Mouse (Mus musculus) MEL (cell line): ENCODE data around the gene Etv4. TPM values are rescaled to one million over a fixed set of nuclear protein-coding genes. Genes with fewer than 3 reads are reported as not detected.

ENCODE experiments used
- DNase-seq: peaks from one replicate; pipeline ENCODE4 v3.0.0; 2011; ENCODE audit warnings: low read depth, low spot score
- H3K27ac ChIP-seq: 2 replicates; pipeline ENCODE4 v1.5.1; 2012; ENCODE audit warnings: low read depth, mild to moderate bottlenecking, control low read depth, low read length, moderate library complexity; ENCODE audit not compliant: control insufficient read depth
- H3K27me3 ChIP-seq, 2 experiments: fragments of 150-350 bp in 1 of 2; sonication (generic) in 1 of 2; 2 replicates each; pipeline ENCODE4 v1.6.1; 2012; ENCODE audit warnings: low read length in 2 of 2, mild to moderate bottlenecking in 2 of 2, improper control_type of control experiment in 1 of 2, moderate library complexity in 1 of 2; ENCODE audit not compliant: insufficient read depth in 2 of 2, control insufficient read depth in 1 of 2
- H3K36me3 ChIP-seq, 2 experiments: 2 replicates each; pipeline ENCODE4 v1.6.1; 2012 to 2014; ENCODE audit warnings: low read length in 2 of 2, improper control_type of control experiment in 1 of 2, inconsistent platforms in 1 of 2, mild to moderate bottlenecking in 1 of 2; ENCODE audit not compliant: insufficient read depth in 2 of 2, control insufficient read depth in 1 of 2
- H3K4me1 ChIP-seq, 2 experiments: fragments of 150-350 bp in 1 of 2; sonication (generic) in 1 of 2; 2 replicates each; pipeline ENCODE4 v1.6.1; 2012; ENCODE audit warnings: low read length in 2 of 2, improper control_type of control experiment in 1 of 2, mild to moderate bottlenecking in 1 of 2; ENCODE audit not compliant: insufficient read depth in 2 of 2, control insufficient read depth in 1 of 2
- H3K4me3 ChIP-seq, 2 experiments: fragments of 150-350 bp in 1 of 2; sonication (generic) in 1 of 2; 2 replicates each; pipeline ENCODE4 v1.5.1; 2012; ENCODE audit warnings: low read depth in 2 of 2, low read length in 2 of 2, mild to moderate bottlenecking in 2 of 2, moderate library complexity in 2 of 2, control low read depth in 1 of 2, improper control_type of control experiment in 1 of 2; ENCODE audit not compliant: control insufficient read depth in 1 of 2, insufficient read depth in 1 of 2
- H3K79me2 ChIP-seq: 2 replicates; pipeline ENCODE4 v1.6.1; 2012; ENCODE audit warnings: mild to moderate bottlenecking, low read length, moderate library complexity; ENCODE audit not compliant: control insufficient read depth, poor library complexity, insufficient read depth
- H3K9ac ChIP-seq: 2 replicates; pipeline ENCODE4 v1.6.1; 2012; ENCODE audit warnings: low read depth, mild to moderate bottlenecking, control low read depth, low read length, moderate library complexity; ENCODE audit not compliant: control insufficient read depth, poor library complexity, severe bottlenecking
- H3K9me3 ChIP-seq: fragments of 150-350 bp; sonication (generic); replicated peaks from 2 replicates; pipeline ENCODE4 v1.6.1; 2012; ENCODE audit warnings: mild to moderate bottlenecking, low read length, improper control_type of control experiment, moderate library complexity; ENCODE audit not compliant: insufficient read depth
- CHD1 ChIP-seq: IDR thresholded peaks from 2 replicates; pipeline ENCODE4 v1.6.1; 2012; ENCODE audit warnings: low read depth, mild to moderate bottlenecking, inconsistent platforms, low read length, improper control_type of control experiment
- CHD2 ChIP-seq: IDR thresholded peaks from 2 replicates; pipeline ENCODE4 v1.6.1; 2011; ENCODE audit warnings: low read length, improper control_type of control experiment
- CTCF ChIP-seq, 3 experiments: IDR thresholded peaks in 2 of 3; conservative IDR thresholded peaks in 1 of 3; 2 replicates each; pipeline ENCODE4 v1.5.1; 2011 to 2012; ENCODE audit warnings: low read length in 3 of 3, low read depth in 2 of 3, mild to moderate bottlenecking in 2 of 3, improper control_type of control experiment in 1 of 3, inconsistent platforms in 1 of 3, mixed read lengths in 1 of 3, moderate library complexity in 1 of 3; ENCODE audit not compliant: control insufficient read depth in 1 of 3, insufficient read depth in 1 of 3, poor library complexity in 1 of 3, severe bottlenecking in 1 of 3
- E2F4 ChIP-seq: IDR thresholded peaks from 2 replicates; pipeline ENCODE4 v1.6.1; 2011; ENCODE audit warnings: low read depth, low read length, improper control_type of control experiment, borderline replicate concordance
- ETS1 ChIP-seq: IDR thresholded peaks from 2 replicates; pipeline ENCODE4 v1.6.1; 2012; ENCODE audit warnings: low read depth, mild to moderate bottlenecking, inconsistent platforms, low read length, improper control_type of control experiment, moderate library complexity
- GATA1 ChIP-seq: IDR thresholded peaks from 2 replicates; pipeline ENCODE4 v1.6.1; 2011; ENCODE audit warnings: low read depth, low read length, improper control_type of control experiment
- HCFC1 ChIP-seq: IDR thresholded peaks from 2 replicates; pipeline ENCODE4 v1.6.1; 2012; ENCODE audit warnings: low read depth, mild to moderate bottlenecking, inconsistent platforms, low read length, improper control_type of control experiment, moderate library complexity
- JUND ChIP-seq: IDR thresholded peaks from 2 replicates; pipeline ENCODE4 v1.6.1; 2011; ENCODE audit warnings: low read depth, mild to moderate bottlenecking, improper control_type of control experiment, low read length
- KAT2A ChIP-seq: conservative IDR thresholded peaks from 2 replicates; pipeline ENCODE4 v1.6.1; 2012; ENCODE audit warnings: low read depth, low read length, improper control_type of control experiment, inconsistent platforms
- MAFK ChIP-seq: IDR thresholded peaks from 2 replicates; pipeline ENCODE4 v1.6.1; 2011; ENCODE audit warnings: low read depth, mild to moderate bottlenecking, low read length, improper control_type of control experiment, borderline replicate concordance
- MEF2A ChIP-seq: IDR thresholded peaks from 2 replicates; pipeline ENCODE4 v1.6.1; 2014; ENCODE audit warnings: low read depth, mild to moderate bottlenecking, inconsistent platforms, low read length, improper control_type of control experiment; ENCODE audit not compliant: poor library complexity, insufficient replicate concordance, severe bottlenecking; ENCODE audit errors: extremely low read depth
- POLR2A ChIP-seq, 2 experiments: IDR thresholded peaks; 2 replicates each; pipeline ENCODE4 v1.6.1; 2011 to 2012; ENCODE audit warnings: low read length in 2 of 2, mild to moderate bottlenecking in 2 of 2, control low read depth in 1 of 2, improper control_type of control experiment in 1 of 2, low read depth in 1 of 2, moderate library complexity in 1 of 2; ENCODE audit not compliant: control insufficient read depth in 1 of 2, insufficient read depth in 1 of 2, poor library complexity in 1 of 2
- TBP ChIP-seq: IDR thresholded peaks from 2 replicates; pipeline ENCODE4 v1.8.0; 2011; ENCODE audit warnings: low read depth, low read length, improper control_type of control experiment
- UBTF ChIP-seq: IDR thresholded peaks from 2 replicates; pipeline ENCODE4 v1.6.1; 2012; ENCODE audit warnings: low read depth, mild to moderate bottlenecking, inconsistent platforms, low read length, improper control_type of control experiment, moderate library complexity, borderline replicate concordance; ENCODE audit not compliant: insufficient read depth
- USF1 ChIP-seq: IDR thresholded peaks from 2 replicates; pipeline ENCODE4 v1.6.1; 2014; ENCODE audit warnings: low read depth, mild to moderate bottlenecking, inconsistent platforms, low read length, improper control_type of control experiment, moderate library complexity
- ZC3H11A ChIP-seq: IDR thresholded peaks from 2 replicates; pipeline ENCODE4 v1.6.1; 2012; ENCODE audit warnings: low read depth, mild to moderate bottlenecking, inconsistent platforms, low read length, improper control_type of control experiment
- ZNF384 ChIP-seq: IDR thresholded peaks from 2 replicates; pipeline ENCODE4 v1.6.1; 2012; ENCODE audit warnings: low read depth, mild to moderate bottlenecking, inconsistent platforms, low read length, improper control_type of control experiment
- polyA plus RNA-seq, 2 experiments: library from polyadenylated mRNA; stranded (reverse) in 1 of 2; unstranded in 1 of 2; fragments of >175 nt in 1 of 2; fragments of >200 nt in 1 of 2; gene quantifications; 2 replicates each; pipeline versions ENCODE4 v1.2.1 to v1.2.4; 2012; ENCODE audit warnings: low replicate concordance in 2 of 2, low read depth in 1 of 2; ENCODE audit not compliant: insufficient read length in 2 of 2, insufficient read depth in 1 of 2, missing spikeins in 1 of 2
- total RNA-seq: library from RNA; depleted of rRNA; stranded (reverse); fragments of 300-350 nt; gene quantifications from 2 replicates; pipeline ENCODE4 v1.2.3, GENCODE M21; 2012

Gene Etv4
- total and polyA plus RNA-seq, 3 experiments = 16.5 to 22.1 TPM; not detected in 1

DNA sequence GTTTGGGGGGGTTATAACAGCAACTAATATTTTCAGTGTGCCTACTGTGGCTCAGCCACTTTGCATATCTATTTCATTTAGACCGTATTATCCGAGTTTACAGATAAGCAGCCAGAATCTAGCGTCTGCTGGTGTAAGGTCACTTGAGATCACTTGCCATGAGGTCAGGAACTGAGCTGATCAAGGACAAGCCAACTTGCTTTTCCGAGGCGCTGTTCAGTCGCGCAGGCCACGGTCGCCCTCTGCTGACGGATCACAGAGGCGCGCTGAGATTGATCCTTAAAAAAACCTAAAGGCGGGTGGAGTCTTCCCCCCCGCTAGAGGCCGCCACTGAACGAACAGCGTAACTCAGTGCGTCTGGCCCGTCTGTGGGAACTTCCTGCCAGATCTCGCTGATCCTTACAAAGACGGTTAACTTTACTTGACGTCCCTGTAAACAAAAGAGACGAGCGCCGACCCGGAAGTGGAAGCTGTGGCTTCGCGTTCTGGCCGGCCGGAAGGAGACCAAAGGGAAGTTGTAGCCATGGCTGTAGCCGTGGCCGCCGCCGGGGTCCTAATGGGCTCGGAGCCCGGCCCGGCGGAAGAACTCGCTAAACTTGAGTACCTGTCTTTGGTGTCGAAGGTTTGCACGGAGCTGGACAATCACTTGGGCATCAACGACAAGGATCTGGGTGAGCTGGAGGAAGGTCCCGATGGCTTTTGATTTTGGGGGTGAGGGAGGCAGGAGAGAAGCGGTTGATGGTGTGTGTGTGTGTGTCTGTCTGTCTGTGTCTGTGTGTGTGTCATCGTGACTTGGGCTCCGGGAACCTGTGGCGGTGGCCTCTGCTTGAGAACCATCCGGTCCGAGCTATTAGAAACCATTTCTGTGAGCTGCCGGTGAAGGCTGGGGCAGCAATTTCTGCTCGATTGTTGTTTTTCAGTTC, 52.4 kb downstream of the Etv4 start, which contains the start of gene Dhx8 (continued):
- TF ChIP-seq MAFK (no peak), E2F4 (no peak), CHD2 (peak; percentile 29), ZC3H11A (peak; percentile 87), ZNF384 (peak; percentile 91), GATA1 (peak; percentile 55)

DNA sequence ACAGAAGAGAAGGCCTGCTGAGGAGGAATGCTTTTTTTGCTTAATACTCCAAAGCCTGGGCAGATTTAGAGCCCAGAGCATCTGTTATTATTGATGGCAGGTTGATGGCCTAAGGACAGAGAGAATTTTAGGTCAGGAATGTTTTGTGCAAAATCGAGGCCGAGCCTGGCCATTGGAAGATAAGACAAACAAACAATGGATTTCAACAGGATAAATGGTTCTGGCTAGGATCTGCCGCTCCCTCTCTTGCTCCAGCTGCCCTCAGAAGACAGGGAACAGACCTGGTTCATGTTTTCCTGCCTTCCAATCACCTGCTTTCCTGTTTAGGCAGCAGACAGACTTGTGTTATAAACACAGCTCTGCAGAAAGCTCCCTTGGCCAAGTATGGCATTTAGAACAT, 55.9 kb downstream of the Etv4 start:
- no peak overlapping the region for H3K27ac ChIP-seq
- no peak for DNase-seq
- peaks cover 11 to 17% of the 10 kb centered on the region in 2 experiments for H3K27me3 ChIP-seq
- peaks cover 0 to 10% of the 10 kb centered on the region in 2 experiments; a peak in 2 of 4 replicates for H3K36me3 ChIP-seq
- peaks cover 2 to 9% of the 10 kb centered on the region in 2 experiments; a peak in 2 of 4 replicates for H3K4me1 ChIP-seq
- H3K79me2 ChIP-seq = peaks cover 12% of the 10 kb centered on the region
- no peak overlapping the region for H3K4me3 ChIP-seq
- H3K9ac ChIP-seq = no peak overlapping the region
- no peaks in the 10 kb centered on the region for H3K9me3 ChIP-seq
- no peak for TF ChIP-seq MAFK
- TF ChIP-seq JUND = no peak
- no peak for TF ChIP-seq ZNF384
- no peak for TF ChIP-seq UBTF
- no peak for TF ChIP-seq TBP
- TF ChIP-seq ETS1 = no peak
- no peak for TF ChIP-seq ZC3H11A
- TF ChIP-seq, all 39 proteins: peak for 0

DNA sequence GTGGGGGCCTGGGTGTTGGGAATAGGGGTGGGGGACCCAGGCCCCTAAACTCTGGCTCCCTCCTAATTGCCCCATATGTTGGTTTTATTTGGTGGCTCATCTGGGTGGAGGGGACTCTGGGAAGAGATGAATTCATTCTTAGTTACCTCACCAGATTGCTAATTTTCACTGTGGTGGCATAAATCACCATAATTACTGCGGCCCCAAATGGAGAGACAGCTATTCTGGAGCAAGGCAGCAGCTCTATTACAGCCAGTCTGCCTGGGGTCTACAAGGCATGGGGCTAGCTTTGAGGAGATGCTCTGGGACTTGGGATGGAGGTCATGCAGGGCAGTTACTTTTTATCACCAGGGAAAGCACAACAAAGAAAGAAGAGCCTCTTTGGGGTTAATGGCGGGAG, 58.4 kb downstream of the Etv4 start:
- Histone ChIP-seq H3K27ac (no peak overlapping the region), H3K9me3 (no peaks in the 10 kb centered on the region), H3K9ac (no peak overlapping the region), H3K4me1 (peaks cover 0 to under 1% of the 10 kb centered on the region in 2 experiments; a peak in 1 of 4 replicates), H3K36me3 (peaks cover 0 to under 1% of the 10 kb centered on the region in 2 experiments; a peak in 1 of 4 replicates), H3K27me3 (peaks cover 14 to 22% of the 10 kb centered on the region in 2 experiments), H3K4me3 (no peak overlapping the region), H3K79me2 (no peaks in the 10 kb centered on the region)
- no peak for DNase-seq
- TF ChIP-seq MEF2A (no peak), USF1 (no peak), CTCF (IDR thresholded peaks at IDR 0.05 in 2 of 3, conservative IDR thresholded peaks at IDR 0.05 in 1 of 3; ENCODE audit: control insufficient read depth in 1 of 3, insufficient read depth in 1 of 3, low read depth in 2 of 3, low read length in 3 of 3, poor library complexity in 1 of 3, severe bottlenecking in 1 of 3) (no peak), JUND (no peak), KAT2A (no peak), POLR2A (IDR thresholded peaks at IDR 0.05; ENCODE audit: control insufficient read depth in 1 of 2, insufficient read depth in 1 of 2, low read depth in 1 of 2, low read length in 2 of 2, poor library complexity in 1 of 2) (no peak), CHD1 (no peak), ZC3H11A (no peak), GATA1 (no peak), HCFC1 (no peak)
